Mouse (Mus musculus) ES-Bruce4 (cell line): ENCODE data around the gene Prlh.

ENCODE experiments used
- CTCF ChIP-seq: IDR thresholded peaks from one replicate; pipeline ENCODE4 v1.8.1; 2011; ENCODE audit warnings: low read depth, low read length
- EP300 ChIP-seq: IDR thresholded peaks from 2 replicates; pipeline ENCODE4 v1.6.1; 2011; ENCODE audit warnings: low read depth, low read length; ENCODE audit not compliant: insufficient read depth
- POLR2A ChIP-seq: IDR thresholded peaks from one replicate; pipeline ENCODE4 v1.8.1; 2011; ENCODE audit warnings: low read length; ENCODE audit not compliant: insufficient read depth

DNA sequence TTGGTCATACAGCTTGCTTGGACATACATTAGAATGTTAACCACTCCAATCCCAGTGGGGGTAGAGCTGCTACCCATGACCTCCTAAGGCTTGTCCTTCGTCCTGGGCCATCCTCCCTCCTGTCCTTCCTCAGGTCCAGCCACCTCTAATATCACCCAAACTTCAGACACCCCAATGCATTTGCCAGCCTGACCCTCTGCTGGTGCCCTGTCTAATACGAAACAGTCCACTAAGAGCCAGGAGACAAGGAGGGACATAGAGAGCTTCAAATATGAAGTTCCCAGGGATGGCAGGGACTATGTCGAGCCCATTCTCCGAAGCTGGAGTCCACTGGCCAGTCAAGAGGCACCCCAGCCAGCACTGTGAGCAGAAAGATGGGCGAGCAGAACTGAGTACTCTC lies 44.7 kb downstream of the Prlh start:
- TF ChIP-seq CTCF (no peak), POLR2A (no peak), EP300 (no peak)
